Mouse (Mus musculus) heart, embryonic 14.5 days (tissue): ENCODE measurements around the gene Stx18. TPM values are rescaled to one million over a fixed set of nuclear protein-coding genes. Genes with fewer than 3 reads are reported as not detected.

Experiments used
- ATAC-seq: fragments of 200-750 bp; cut with Nextera tagmentation; 2 replicates; pipeline ENCODE4 v1.8.0; 2017; ENCODE audit warnings: low read depth, moderate TSS enrichment; ENCODE audit not compliant: insufficient number of reproducible peaks, insufficient read depth, low FRiP score
- H3K27ac ChIP-seq, 2 experiments: fragments of 200-500 bp in 1 of 2; fragments of 300-500 bp in 1 of 2; sonication (generic) in 1 of 2; replicated peaks in 1 of 2; 2 replicates each; pipeline ENCODE4 v1.5.1; 2012 to 2014; ENCODE audit warnings: low read depth in 2 of 2, low read length in 2 of 2, control low read depth in 1 of 2, mild to moderate bottlenecking in 1 of 2, mixed read lengths in 1 of 2; ENCODE audit not compliant: control insufficient read depth in 1 of 2, insufficient read depth in 1 of 2
- H3K27me3 ChIP-seq: fragments of 300-500 bp; sonication (generic); 2 replicates; pipeline ENCODE4 v1.6.1; 2014; ENCODE audit warnings: mild to moderate bottlenecking, low read length, control low read depth; ENCODE audit not compliant: control insufficient read depth, insufficient read depth
- H3K36me3 ChIP-seq: fragments of 300-500 bp; sonication (generic); 2 replicates; pipeline ENCODE4 v1.6.1; 2014; ENCODE audit warnings: mild to moderate bottlenecking, control low read depth, low read length, mixed read lengths; ENCODE audit not compliant: control insufficient read depth, insufficient read depth
- H3K4me1 ChIP-seq, 2 experiments: fragments of 200-500 bp in 1 of 2; fragments of 300-500 bp in 1 of 2; sonication (generic) in 1 of 2; 2 replicates each; pipeline ENCODE4 v1.6.1; 2012 to 2014; ENCODE audit warnings: low read length in 2 of 2, control low read depth in 1 of 2, mixed read lengths in 1 of 2; ENCODE audit not compliant: control insufficient read depth in 2 of 2, insufficient read depth in 2 of 2
- H3K4me2 ChIP-seq: fragments of 300-500 bp; sonication (generic); 2 replicates; pipeline ENCODE4 v1.6.1; 2014; ENCODE audit warnings: mild to moderate bottlenecking, low read length
- H3K4me3 ChIP-seq, 2 experiments: fragments of 200-500 bp in 1 of 2; fragments of 300-500 bp in 1 of 2; sonication (generic) in 1 of 2; 2 replicates each; pipeline ENCODE4 v1.5.1; 2012 to 2014; ENCODE audit warnings: low read length in 2 of 2, mild to moderate bottlenecking in 2 of 2, control low read depth in 1 of 2, low read depth in 1 of 2, moderate library complexity in 1 of 2; ENCODE audit not compliant: control insufficient read depth in 1 of 2, insufficient read depth in 1 of 2
- H3K9ac ChIP-seq: fragments of 300-500 bp; sonication (generic); 2 replicates; pipeline ENCODE4 v1.6.1; 2014; ENCODE audit warnings: mild to moderate bottlenecking, low read length
- H3K9me3 ChIP-seq: fragments of 300-500 bp; sonication (generic); 2 replicates; pipeline ENCODE4 v1.6.1; 2016; ENCODE audit warnings: low read length, control low read depth; ENCODE audit not compliant: control insufficient read depth
- WGBS: fragments of 180-500 bp; shearing (Covaris S2); extraction: QIAGEN DNeasy Blood & Tissue Kit; methylation state at CpG from one replicate; pipeline ENCODE4 v1.1.7; 2014; 5-methylcytosine and 5-hydroxymethylcytosine counted together
- polyA plus RNA-seq: library from polyadenylated mRNA; unstranded; fragments of >200 nt; fragmentation: Nextera tagmentation; extraction: Ambion mirVana; gene quantifications from 2 replicates; pipeline ENCODE4 v1.2.1, GENCODE M21; 2014

Gene Stx18
- polyA plus RNA-seq, 1 experiment from 2014 or later: 30.2 TPM

GRCm38 (mm10) chr5:38014916-38015315 is 23.6 kb upstream of the Stx18 start:
- no peaks in the 10 kb centered on the region for H3K27me3 ChIP-seq
- H3K27ac ChIP-seq: no peak overlapping the region
- H3K4me1 ChIP-seq: no peaks in the 10 kb centered on the region
- H3K36me3 ChIP-seq: no peaks in the 10 kb centered on the region
- no peak overlapping the region for H3K9ac ChIP-seq
- ATAC-seq: no peak
- H3K4me2 ChIP-seq: no peak overlapping the region
- H3K4me3 ChIP-seq: no peak overlapping the region
- 50% methylated on average over 3 of the region's 3 CpGs for WGBS
- H3K9me3 ChIP-seq: no peaks in the 10 kb centered on the region

- Histone ChIP-seq H3K27ac (no peak overlapping the region), H3K27me3 (no peaks in the 10 kb centered on the region), H3K9me3 (no peaks in the 10 kb centered on the region), H3K9ac (no peak overlapping the region), H3K36me3 (no peaks in the 10 kb centered on the region), H3K4me2 (no peak overlapping the region), H3K4me3 (no peak overlapping the region), H3K4me1 (no peaks in the 10 kb centered on the region)
- 67% methylated on average over 3 of the region's 3 CpGs for WGBS
- ATAC-seq: no peak
These were observed 21.6 kb upstream of the Stx18 start for GRCm38 (mm10) chr5:38016945-38017344.

- WGBS: 67% methylated on average over 5 of the region's 5 CpGs
- Histone ChIP-seq H3K4me1 (no peaks in the 10 kb centered on the region), H3K36me3 (no peaks in the 10 kb centered on the region), H3K9ac (no peak overlapping the region), H3K27me3 (no peaks in the 10 kb centered on the region), H3K4me2 (no peak overlapping the region), H3K9me3 (no peaks in the 10 kb centered on the region), H3K4me3 (no peak overlapping the region), H3K27ac (no peak overlapping the region)
- ATAC-seq: no peak
These were observed 10.9 kb upstream of the Stx18 start for GRCm38 (mm10) chr5:38027656-38028055.

- WGBS: 15% methylated on average over 9 of the region's 9 CpGs
- H3K9ac ChIP-seq: peak overlapping the region; percentile 91
- peaks cover 10% of the 10 kb centered on the region; the same call in 1 of the 2 replicates for H3K36me3 ChIP-seq
- H3K27ac ChIP-seq: no peak overlapping the region
- peaks cover 2 to 9% of the 10 kb centered on the region in 2 experiments; a peak in 1 of 4 replicates for H3K4me1 ChIP-seq
- H3K9me3 ChIP-seq: no peaks in the 10 kb centered on the region
- peak overlapping the region; percentile 86 for H3K4me2 ChIP-seq
- peaks cover 3% of the 10 kb centered on the region; the same call in 1 of the 2 replicates for H3K27me3 ChIP-seq
- peak overlapping the region; percentile 59 to 88 for H3K4me3 ChIP-seq
- ATAC-seq: no peak
These were observed 268 bp upstream of the Stx18 start for GRCm38 (mm10) chr5:38038274-38038673.

- peaks cover 2 to 9% of the 10 kb centered on the region in 2 experiments; a peak in 1 of 4 replicates for H3K4me1 ChIP-seq
- H3K27me3 ChIP-seq: no peaks in the 10 kb centered on the region
- H3K4me3 ChIP-seq: peak overlapping the region; percentile 59 to 88
- peak overlapping the region; percentile 91 for H3K9ac ChIP-seq
- H3K9me3 ChIP-seq: no peaks in the 10 kb centered on the region
- 23% methylated on average over 9 of the region's 9 CpGs for WGBS
- H3K27ac ChIP-seq: no peak overlapping the region
- H3K4me2 ChIP-seq: peak overlapping the region; percentile 86
- ATAC-seq: no peak
- peaks cover 10% of the 10 kb centered on the region; the same call in 1 of the 2 replicates for H3K36me3 ChIP-seq
These were observed 1.3 kb downstream of the Stx18 start for GRCm38 (mm10) chr5:38039796-38040195.

GRCm38 (mm10) chr5:38044923-38045322 is 6.4 kb downstream of the Stx18 start:
- H3K4me2 ChIP-seq: no peak overlapping the region
- H3K9ac ChIP-seq: no peak overlapping the region
- H3K4me3 ChIP-seq: no peak overlapping the region
- H3K4me1 ChIP-seq: peaks cover 0 to 1% of the 10 kb centered on the region in 2 experiments; a peak in 1 of 4 replicates
- no peaks in the 10 kb centered on the region for H3K9me3 ChIP-seq
- no peak overlapping the region for H3K27ac ChIP-seq
- no peak for ATAC-seq
- H3K27me3 ChIP-seq: no peaks in the 10 kb centered on the region
- H3K36me3 ChIP-seq: peaks cover 10% of the 10 kb centered on the region; the same call in 1 of the 2 replicates
- WGBS: 58% methylated on average over 2 of the region's 2 CpGs

GRCm38 (mm10) chr5:38048177-38048576 is 9.6 kb downstream of the Stx18 start:
- no peak for ATAC-seq
- WGBS: 39% methylated on average over 3 of the region's 3 CpGs
- H3K9me3 ChIP-seq: no peaks in the 10 kb centered on the region

GRCm38 (mm10) chr5:38061051-38061450 is 22.5 kb downstream of the Stx18 start:
- H3K4me3 ChIP-seq: no peak overlapping the region
- H3K27me3 ChIP-seq: no peaks in the 10 kb centered on the region
- no peak for ATAC-seq
- 73% methylated on average over 2 of the region's 2 CpGs for WGBS
- no peaks in the 10 kb centered on the region for H3K9me3 ChIP-seq
- no peak overlapping the region for H3K9ac ChIP-seq
- no peak overlapping the region for H3K4me2 ChIP-seq
- H3K4me1 ChIP-seq: no peaks in the 10 kb centered on the region
- H3K36me3 ChIP-seq: no peaks in the 10 kb centered on the region
- no peak overlapping the region for H3K27ac ChIP-seq

More at GRCm38 (mm10) chr5:38048177-38048576, 9.6 kb downstream of the Stx18 start:
- no peak overlapping the region for H3K9ac ChIP-seq
- H3K4me2 ChIP-seq: no peak overlapping the region
- no peaks in the 10 kb centered on the region for H3K36me3 ChIP-seq
- H3K4me3 ChIP-seq: no peak overlapping the region
- H3K27ac ChIP-seq: no peak overlapping the region
- no peaks in the 10 kb centered on the region for H3K4me1 ChIP-seq
- H3K27me3 ChIP-seq: no peaks in the 10 kb centered on the region
